Mouse (Mus musculus) myocyte (in vitro differentiated cells): Measurements from ENCODE around the gene Nkx2-3.

ENCODE experiments used
- POLR2A ChIP-seq: IDR thresholded peaks from one replicate; pipeline ENCODE4 v1.6.1; 2011; ENCODE audit warnings: low read depth, mild to moderate bottlenecking, control low read depth, moderate library complexity; ENCODE audit not compliant: insufficient read length
- POLR2AphosphoS2 ChIP-seq: IDR thresholded peaks from one replicate; pipeline ENCODE4 v1.6.1; 2011; ENCODE audit warnings: low read depth, control low read depth; ENCODE audit not compliant: insufficient read length

- no peak for TF ChIP-seq POLR2A
- no peak for TF ChIP-seq POLR2AphosphoS2
Observed at GRCm38 (mm10) chr19:43629088-43629487, 17.0 kb downstream of the Nkx2-3 start.
